Mouse (Mus musculus) heart, postnatal 25 days (tissue): Measurements from ENCODE around the gene Rbm17. TPM values are rescaled to one million over a fixed set of nuclear protein-coding genes. Genes with fewer than 3 reads are reported as not detected.
"Not testable (repeated sequence)": the region's sequence is repeated elsewhere in the genome, so short reads cannot be mapped to it uniquely, and the experiment has no call there.

Experiments
- DNase-seq: peaks from one replicate; pipeline ENCODE4 v3.0.0; 2022; ENCODE audit warnings: low spot score
- intact Hi-C: fragments of 180-260 bp; cut with DNase I; formaldehyde crosslinking; loops from one replicate; pipeline ENCODE4 v1.15.1; 2025
- total RNA-seq, 2 experiments: library from RNA; stranded (reverse); gene quantifications; 2 replicates each; pipeline ENCODE4 v1.2.3; 2021

Gene Rbm17
- 10 to 100 TPM; 57.1 to 61.4 TPM for total RNA-seq

DNA sequence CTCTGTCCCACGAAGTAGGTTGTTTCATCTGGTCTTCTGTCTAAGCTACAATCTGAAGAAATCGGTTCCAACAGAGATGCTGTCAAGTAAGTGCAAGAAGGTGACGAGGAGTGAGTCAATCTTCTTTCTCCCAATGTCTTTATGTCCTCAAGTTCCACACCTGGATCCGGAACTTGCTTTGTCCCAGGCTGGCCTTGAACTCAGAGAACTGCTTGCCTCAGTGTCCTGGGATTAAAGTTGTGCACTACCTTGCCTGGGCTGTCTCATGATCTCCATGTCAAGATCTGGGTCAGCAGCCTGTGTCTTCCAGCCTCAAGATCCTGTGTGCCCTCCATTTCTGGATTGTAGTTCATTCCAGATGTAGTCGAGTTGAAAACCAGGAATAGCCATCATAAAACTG, at the start of gene Rbm17:
TSS of gene Rbm17 (minus strand) at position 101 of the 400 bp plus-strand sequence.
- intact Hi-C loops: loop anchor here (5.0 kb wide), 4 partner anchors 52 to 173 kb away; partner anchors contain the start of genes Ankrd16, Fbh1, Il15ra and Pfkfb3
- DNase-seq: no peak

- intact Hi-C loops: no loop called here
- DNase-seq: no peak
Observed at GRCm38 (mm10) chr2:11653330-11653729, 49.4 kb upstream of the Rbm17 start.

- intact Hi-C loops: no loop called here
- DNase-seq: no peak
Observed at GRCm38 (mm10) chr2:11652780-11653179, 48.8 kb upstream of the Rbm17 start.

GRCm38 (mm10) chr2:11652196-11652595, 48.2 kb upstream of the Rbm17 start:
- no peak for DNase-seq
- intact Hi-C loops: no loop called here

GRCm38 (mm10) chr2:11651476-11651875, 47.5 kb upstream of the Rbm17 start:
- no peak for DNase-seq
- intact Hi-C loops: no loop called here

- intact Hi-C loops: no loop called here
- DNase-seq: no peak
Observed at GRCm38 (mm10) chr2:11645297-11645696, 41.3 kb upstream of the Rbm17 start.

- intact Hi-C loops: no loop called here
Observed at GRCm38 (mm10) chr2:11644057-11644456, 40.1 kb upstream of the Rbm17 start.

GRCm38 (mm10) chr2:11642451-11642941, 38.5 kb upstream of the Rbm17 start, which contains the start of gene Il2ra:
Gene Il2ra (plus strand): TSS chr2:11642807.
- intact Hi-C loops: no loop called here

More at GRCm38 (mm10) chr2:11644057-11644456, 40.1 kb upstream of the Rbm17 start:
- no peak for DNase-seq

GRCm38 (mm10) chr2:11637115-11637514, 33.2 kb upstream of the Rbm17 start:
- DNase-seq: no peak
- intact Hi-C loops: no loop called here

More at GRCm38 (mm10) chr2:11642451-11642941, 38.5 kb upstream of the Rbm17 start, which contains the start of gene Il2ra:
- no peak for DNase-seq

DNA sequence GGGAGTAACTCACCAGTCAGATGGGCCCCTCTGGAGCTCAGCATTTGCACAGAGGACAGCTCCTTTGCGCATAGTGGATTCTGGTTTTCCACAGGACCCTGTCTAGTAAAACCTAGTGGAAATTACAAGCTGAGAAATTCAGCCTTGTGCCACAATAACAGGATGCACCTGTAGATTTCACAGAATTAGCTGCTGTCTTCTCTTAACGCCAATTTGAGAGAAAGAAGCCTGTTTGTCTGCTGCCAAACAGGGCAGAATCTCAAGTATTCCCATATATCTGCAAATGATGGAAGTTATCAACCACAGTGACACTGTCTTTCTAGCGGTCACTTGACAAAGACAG, 32.2 kb upstream of the Rbm17 start:
- no peak for DNase-seq
- intact Hi-C loops: no loop called here

DNA sequence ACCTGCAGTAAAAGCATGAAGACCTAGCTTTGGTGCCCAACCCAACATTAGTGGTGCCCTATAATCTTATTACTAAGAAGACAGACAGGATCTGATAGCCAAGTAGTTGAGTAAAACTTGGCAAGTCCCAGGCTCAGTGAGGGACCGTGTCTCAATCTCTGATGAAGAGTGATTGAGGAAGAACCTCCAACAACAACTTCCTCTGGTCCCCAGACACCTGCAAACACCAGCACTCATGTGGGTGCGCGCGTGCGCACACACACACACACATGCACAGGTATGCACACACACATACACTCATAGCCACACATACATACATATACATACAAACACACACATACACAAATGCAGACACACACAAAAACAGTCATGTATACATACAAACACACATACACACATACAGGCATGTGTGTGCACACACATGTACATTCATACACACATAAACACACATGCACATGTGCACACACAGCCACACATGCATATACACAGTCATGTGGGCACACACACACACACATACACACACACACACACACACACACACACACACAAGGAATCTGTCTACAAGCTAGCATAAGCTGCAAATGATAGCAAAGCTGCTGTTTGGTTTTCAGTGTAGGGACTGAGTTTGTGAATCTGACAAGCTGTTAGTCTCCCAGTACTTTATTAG, 31.7 kb upstream of the Rbm17 start:
- intact Hi-C loops: no loop called here
- no peak for DNase-seq

GRCm38 (mm10) chr2:11635035-11635434, 31.1 kb upstream of the Rbm17 start:
- intact Hi-C loops: no loop called here
- DNase-seq: no peak

DNA sequence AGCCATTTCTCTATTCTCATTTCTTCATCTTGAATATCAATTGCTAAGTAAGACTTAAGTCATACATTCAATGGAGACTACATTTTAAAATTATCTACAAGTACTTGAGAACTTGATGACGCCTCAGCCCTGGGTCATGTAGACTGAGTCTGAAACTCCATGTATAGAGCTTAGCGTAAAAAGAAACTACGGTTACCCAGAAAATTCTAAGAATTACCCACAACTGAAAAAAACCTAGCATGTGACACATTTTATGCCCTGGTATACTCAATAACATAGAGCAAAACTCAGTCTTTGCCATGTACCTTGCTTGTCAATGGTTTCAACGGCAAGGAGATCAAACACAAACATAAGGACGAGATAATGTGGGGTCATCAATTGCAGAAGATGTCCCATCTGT, 21.9 kb upstream of the Rbm17 start, which contains the start of gene Gm17490:
TSS of gene Gm17490 (minus strand) at position 375 of the 400 bp plus-strand sequence.
- intact Hi-C loops: no loop called here

DNA sequence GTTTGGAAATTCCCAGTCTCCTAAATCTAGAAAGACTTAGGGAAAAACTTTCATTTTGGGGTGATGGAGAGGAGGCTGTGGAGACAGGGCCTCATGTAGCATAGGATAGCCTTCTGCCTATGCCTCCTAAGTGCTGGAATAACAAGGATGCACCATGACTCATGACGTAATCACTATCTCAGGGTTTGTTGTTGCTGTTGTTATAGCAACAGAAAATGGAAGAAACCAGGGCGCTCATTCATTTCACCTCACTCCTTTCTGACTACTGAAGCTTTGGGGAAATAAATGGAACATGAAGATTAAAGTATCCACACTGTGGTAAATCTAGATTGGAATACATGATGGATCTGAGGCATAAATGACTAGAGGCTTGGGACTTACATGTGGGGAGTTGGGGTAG, 19.8 kb upstream of the Rbm17 start:
- intact Hi-C loops: no loop called here
- DNase-seq: no peak

More for the DNA sequence above, 21.9 kb upstream of the Rbm17 start, which contains the start of gene Gm17490:
- DNase-seq: no peak

- intact Hi-C loops: no loop called here
- DNase-seq: no peak
Observed at GRCm38 (mm10) chr2:11623173-11623572, 19.2 kb upstream of the Rbm17 start.

DNA sequence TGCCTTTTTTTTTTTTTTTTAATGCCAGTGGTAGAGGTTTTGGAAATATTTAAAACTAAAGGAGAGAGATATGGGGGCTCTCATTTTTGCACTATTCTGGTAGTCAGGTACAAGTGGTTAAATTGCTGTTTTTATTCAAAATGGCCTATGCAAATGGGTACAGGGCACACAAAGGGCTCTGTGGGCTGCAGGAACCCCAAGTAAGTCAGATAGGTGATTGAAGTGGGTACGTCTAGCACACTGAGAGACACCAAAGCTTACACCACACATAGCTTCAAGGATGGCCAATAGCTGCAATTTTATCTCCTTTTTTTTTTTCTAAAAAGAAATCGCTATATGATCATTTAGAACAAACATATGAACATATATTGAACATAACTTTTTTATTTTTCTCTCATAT, 15.6 kb upstream of the Rbm17 start:
- intact Hi-C loops: no loop called here
- no peak for DNase-seq

DNA sequence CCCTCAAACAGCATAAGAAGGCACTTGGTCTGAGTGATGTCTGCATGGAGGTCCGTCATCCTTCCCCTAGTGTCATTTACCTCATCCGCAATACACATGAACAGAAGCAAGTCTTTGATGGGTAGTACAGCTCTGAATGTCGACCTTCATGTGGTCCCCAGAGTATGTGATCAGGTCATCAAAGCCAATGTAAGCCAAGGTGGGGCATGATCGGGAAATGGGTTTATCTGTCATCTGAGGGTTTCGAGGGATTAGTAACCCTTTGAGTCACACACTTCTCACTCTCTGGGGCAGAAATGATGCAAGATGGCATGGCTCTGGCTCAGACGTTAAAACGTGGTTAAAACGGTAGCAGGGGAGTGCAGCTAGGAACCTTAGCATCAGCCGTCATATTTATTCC, 12.9 kb upstream of the Rbm17 start:
- no peak for DNase-seq
- intact Hi-C loops: no loop called here

DNA sequence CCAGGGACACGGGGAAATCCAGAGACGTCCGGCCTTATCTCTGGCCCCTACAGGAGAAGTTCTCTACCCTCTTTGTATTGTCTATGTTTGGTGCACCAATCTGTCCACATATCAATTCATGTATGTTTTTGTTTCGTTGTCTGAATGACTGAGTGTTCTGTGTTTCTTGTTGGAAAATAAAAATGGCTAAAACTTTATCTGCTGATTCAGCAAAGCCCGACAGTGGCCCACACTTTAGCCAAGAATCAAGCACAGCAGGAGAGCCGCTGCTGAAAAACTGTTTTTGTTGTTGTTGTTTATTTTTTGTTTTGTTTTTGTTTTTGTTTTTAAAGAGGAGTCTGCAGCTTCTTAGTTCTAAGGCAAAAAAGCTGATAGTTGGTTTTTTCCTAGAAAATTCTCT, 9.0 kb upstream of the Rbm17 start:
- DNase-seq, intact Hi-C loops: not testable (repeated sequence)

GRCm38 (mm10) chr2:11606718-11607117, 2.8 kb upstream of the Rbm17 start:
- intact Hi-C loops, DNase-seq: not testable (repeated sequence)

DNA sequence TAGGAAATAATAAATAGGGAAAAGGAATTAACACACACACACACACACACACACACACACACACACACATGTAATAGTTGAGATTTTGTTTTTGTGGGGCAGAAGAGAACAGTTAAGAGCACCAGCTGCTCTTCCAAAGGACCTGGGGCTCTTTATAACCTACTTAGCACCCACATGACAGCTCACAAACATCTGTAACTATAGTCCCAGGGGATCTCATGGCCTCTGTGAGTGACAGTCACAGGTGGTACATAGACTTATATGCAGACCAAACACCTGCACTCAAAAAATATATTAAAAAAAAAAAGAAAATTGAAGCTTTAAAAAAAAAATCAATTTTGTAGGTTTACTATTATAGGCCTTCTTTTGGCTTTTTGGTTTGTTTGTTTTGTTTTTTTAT, 958 bp upstream of the Rbm17 start:
- DNase-seq: no peak
- intact Hi-C loops: loop anchor here (5.0 kb wide), 4 partner anchors 53 to 172 kb away; partner anchors contain the start of genes Ankrd16, Fbh1, Il15ra and Pfkfb3
